Mouse (Mus musculus): ENCODE results near the gene Gm29735.

DNA sequence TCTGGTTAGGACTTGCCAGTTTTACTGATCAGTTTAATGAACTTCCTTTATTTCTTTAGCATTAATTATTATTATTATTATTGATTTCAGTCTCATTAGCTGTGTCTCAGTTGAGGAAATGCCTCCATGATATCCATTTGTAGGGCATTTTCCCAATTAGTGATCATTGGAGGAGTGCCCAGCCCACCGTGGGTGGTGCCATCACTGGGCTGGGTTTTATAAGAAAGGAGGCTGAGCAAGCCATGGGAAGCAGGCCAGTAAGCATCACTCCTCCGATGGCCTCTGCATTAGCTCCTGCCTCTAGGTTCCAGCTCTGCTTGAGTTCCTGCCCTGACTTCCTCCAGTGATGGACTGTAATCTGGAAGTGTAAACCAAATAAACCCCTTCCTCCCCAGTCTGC is 31.2 kb upstream of the Gm29735 start:
- no peak for TF ChIP-seq CTCF (IDR thresholded peaks at IDR 0.05; ENCODE audit: control insufficient read depth, insufficient read depth, insufficient read length)
- TF ChIP-seq MAX (IDR thresholded peaks at IDR 0.05): no peak
